Mouse (Mus musculus): ENCODE results near the gene Gm5485. TPM values are rescaled to one million over a fixed set of nuclear protein-coding genes. Genes with fewer than 3 reads are reported as not detected.

Gm5485 gene
- total RNA-seq, 2 experiments from 2014 or later = not detected

GRCm38 (mm10) chr16:48409580-48409979, 2.6 kb downstream of the Gm5485 start:
- DNase-seq (ENCODE audit: extremely low spot score in 1 of 2, low spot score in 2 of 2) = no peak
- intact Hi-C loops (cut with DNase I) = no loop called here
- Histone ChIP-seq H3K27ac (no peak overlapping the region), H3K4me3 (no peak overlapping the region)
- TF ChIP-seq CTCF (IDR thresholded peaks at IDR 0.05) = no peak

GRCm38 (mm10) chr16:48405674-48406403, 6.4 kb downstream of the Gm5485 start:
- Histone ChIP-seq H3K27ac (no peak overlapping the region), H3K4me3 (no peak overlapping the region)
- TF ChIP-seq CTCF (IDR thresholded peaks at IDR 0.05) = no peak
- no peak for DNase-seq (ENCODE audit: extremely low spot score in 1 of 2, low spot score in 2 of 2)
- intact Hi-C loops (cut with DNase I) = no loop called here

DNA sequence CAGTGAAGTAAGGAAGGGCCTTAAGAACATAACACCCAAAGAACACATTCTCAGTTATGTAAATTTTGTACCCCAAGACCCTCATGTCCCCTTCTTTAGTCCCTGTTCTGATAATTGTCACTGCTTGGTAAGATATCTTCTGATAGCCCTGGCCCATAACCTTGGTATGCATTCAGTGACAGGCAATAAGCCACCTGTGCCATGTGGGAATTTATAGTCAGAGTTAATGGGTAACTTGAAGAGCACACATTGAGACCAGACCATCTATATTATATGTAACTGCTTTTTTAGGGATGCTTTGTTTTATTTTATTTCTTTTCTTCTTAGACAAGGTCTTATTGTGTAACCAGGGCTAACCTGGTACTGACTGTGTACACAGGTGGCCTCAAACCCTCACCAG, 8.2 kb downstream of the Gm5485 start:
- no peak for TF ChIP-seq CTCF (IDR thresholded peaks at IDR 0.05)
- Histone ChIP-seq H3K27ac (no peak overlapping the region), H3K4me3 (no peak overlapping the region)
- intact Hi-C loops (cut with DNase I) = no loop called here
- no peak for DNase-seq (ENCODE audit: extremely low spot score in 1 of 2, low spot score in 2 of 2)

- TF ChIP-seq CTCF (IDR thresholded peaks at IDR 0.05) = no peak
- Histone ChIP-seq H3K27ac (no peak overlapping the region), H3K4me3 (no peak overlapping the region)
- intact Hi-C loops (cut with DNase I) = no loop called here
- DNase-seq (ENCODE audit: extremely low spot score in 1 of 2, low spot score in 2 of 2) = no peak
Observed at GRCm38 (mm10) chr16:48403423-48403822, 8.8 kb downstream of the Gm5485 start.

GRCm38 (mm10) chr16:48402963-48403362, 9.3 kb downstream of the Gm5485 start:
- intact Hi-C loops (cut with DNase I) = no loop called here
- no peak for DNase-seq (ENCODE audit: extremely low spot score in 1 of 2, low spot score in 2 of 2)
- no peak overlapping the region for H3K4me3 ChIP-seq
- H3K27ac ChIP-seq = no peak overlapping the region
- no peak for TF ChIP-seq CTCF (IDR thresholded peaks at IDR 0.05)

- H3K27ac ChIP-seq = no peak overlapping the region
- intact Hi-C loops (cut with DNase I) = no loop called here
- no peak overlapping the region for H3K4me3 ChIP-seq
- TF ChIP-seq CTCF (IDR thresholded peaks at IDR 0.05) = no peak
- no peak for DNase-seq (ENCODE audit: extremely low spot score in 1 of 2, low spot score in 2 of 2)
Observed at GRCm38 (mm10) chr16:48395278-48395677, 16.9 kb downstream of the Gm5485 start.

- Histone ChIP-seq H3K4me3 (no peak overlapping the region), H3K27ac (no peak overlapping the region)
- TF ChIP-seq CTCF (IDR thresholded peaks at IDR 0.05) = no peak
- DNase-seq (ENCODE audit: extremely low spot score in 1 of 2, low spot score in 2 of 2) = no peak
- intact Hi-C loops (cut with DNase I) = no loop called here
Observed at GRCm38 (mm10) chr16:48386982-48387381, 25.2 kb downstream of the Gm5485 start.

DNA sequence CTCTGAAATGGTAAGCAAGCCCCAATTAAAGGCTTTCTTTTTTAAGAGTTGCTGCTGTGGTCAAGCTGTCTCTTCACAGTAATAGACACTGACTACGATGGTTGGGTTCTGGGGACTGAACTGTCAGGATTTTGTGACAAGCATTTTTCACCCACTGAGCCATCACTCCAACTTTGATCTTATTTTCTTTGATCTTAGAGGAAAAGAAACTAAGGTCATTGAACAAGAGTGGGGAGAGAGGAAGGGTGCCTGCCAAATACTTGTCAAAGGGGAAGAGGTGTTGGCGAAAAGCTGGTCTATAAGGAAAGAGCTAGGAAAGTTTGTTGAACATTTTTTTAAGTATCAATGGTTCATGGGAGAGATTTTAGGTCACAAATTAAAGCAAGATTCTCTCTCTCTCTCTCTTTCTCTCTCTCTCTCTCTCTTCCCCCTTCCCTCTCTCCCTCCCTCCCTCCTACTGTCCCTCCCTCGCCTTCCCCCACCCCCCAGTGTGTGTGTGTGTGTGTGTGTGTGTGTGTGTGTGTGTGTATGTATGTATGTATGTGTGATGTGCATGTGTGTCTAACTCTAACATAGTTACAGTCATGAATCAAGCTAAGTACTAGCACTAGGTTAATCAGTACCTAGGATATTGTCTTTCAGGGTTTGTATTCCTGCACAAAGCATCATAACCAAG, 28.5 kb downstream of the Gm5485 start:
- Histone ChIP-seq H3K4me3 (no peak overlapping the region), H3K27ac (no peak overlapping the region)
- intact Hi-C loops (cut with DNase I) = no loop called here

DNA sequence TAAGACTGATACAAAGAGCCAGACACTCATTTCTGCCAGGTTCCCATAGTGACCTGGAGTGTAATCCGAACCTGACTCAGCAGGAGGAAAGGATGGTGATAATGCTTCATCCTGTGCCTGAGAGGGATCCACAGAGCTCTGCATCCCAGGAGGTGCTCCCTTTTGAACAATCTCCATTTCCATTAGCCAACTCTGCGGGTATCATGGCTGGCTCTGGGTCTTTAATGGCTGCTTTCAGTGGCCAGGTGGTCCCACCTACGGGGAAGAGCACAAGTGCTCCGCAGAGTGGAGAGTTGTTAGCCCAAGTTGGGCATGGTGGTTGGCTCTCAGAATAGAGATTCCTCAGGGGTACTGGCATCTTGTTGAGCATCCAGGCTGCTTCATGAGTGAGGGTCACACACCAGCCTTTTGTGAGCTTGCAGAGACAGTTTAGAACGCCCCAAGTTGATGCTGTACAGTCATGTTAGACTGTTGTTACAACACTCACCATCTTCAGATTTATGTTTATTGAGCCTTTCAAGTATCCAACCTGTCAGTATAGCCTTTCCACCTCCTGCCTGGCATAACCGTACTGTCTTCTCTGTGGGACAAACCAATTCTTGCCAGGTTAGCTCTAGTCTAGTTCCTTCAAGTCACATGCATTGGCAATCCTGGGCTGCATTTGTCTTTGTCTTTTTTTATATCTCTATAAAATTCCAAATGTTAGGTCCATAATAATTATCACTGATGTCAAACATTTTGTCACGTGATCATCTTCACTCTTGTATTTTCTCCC, 38.3 kb downstream of the Gm5485 start:
- no peak for TF ChIP-seq CTCF (IDR thresholded peaks at IDR 0.05)
- Histone ChIP-seq H3K4me3 (no peak overlapping the region), H3K27ac (no peak overlapping the region)
- no peak for DNase-seq (ENCODE audit: extremely low spot score in 1 of 2, low spot score in 2 of 2)
- intact Hi-C loops (cut with DNase I) = no loop called here

More for the DNA sequence above, 28.5 kb downstream of the Gm5485 start:
- no peak for TF ChIP-seq CTCF (IDR thresholded peaks at IDR 0.05)
- DNase-seq (ENCODE audit: extremely low spot score in 1 of 2, low spot score in 2 of 2) = no peak

DNA sequence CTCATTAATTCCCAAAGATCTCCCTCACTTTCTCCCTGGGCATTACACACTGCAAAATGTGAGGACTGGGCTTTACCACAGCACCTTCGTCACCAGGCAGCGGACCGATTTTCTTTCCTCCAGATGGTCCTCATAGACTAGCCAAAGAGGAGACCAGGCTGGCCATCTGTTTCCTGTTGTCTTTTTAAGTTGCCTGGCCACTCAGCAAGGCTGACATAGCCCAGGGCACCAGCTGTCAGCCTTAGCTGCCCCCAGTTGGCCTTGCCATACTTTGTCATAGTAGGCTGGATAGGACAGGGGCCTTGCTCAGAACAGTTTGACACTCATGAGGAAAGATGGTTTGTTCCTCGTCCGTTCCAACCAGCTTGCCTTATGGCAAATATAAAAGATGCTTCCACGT, 39.8 kb downstream of the Gm5485 start:
- TF ChIP-seq CTCF (IDR thresholded peaks at IDR 0.05) = no peak
- intact Hi-C loops (cut with DNase I) = no loop called here
- no peak for DNase-seq (ENCODE audit: extremely low spot score in 1 of 2, low spot score in 2 of 2)
- no peak overlapping the region for H3K4me3 ChIP-seq
- H3K27ac ChIP-seq = no peak overlapping the region

DNA sequence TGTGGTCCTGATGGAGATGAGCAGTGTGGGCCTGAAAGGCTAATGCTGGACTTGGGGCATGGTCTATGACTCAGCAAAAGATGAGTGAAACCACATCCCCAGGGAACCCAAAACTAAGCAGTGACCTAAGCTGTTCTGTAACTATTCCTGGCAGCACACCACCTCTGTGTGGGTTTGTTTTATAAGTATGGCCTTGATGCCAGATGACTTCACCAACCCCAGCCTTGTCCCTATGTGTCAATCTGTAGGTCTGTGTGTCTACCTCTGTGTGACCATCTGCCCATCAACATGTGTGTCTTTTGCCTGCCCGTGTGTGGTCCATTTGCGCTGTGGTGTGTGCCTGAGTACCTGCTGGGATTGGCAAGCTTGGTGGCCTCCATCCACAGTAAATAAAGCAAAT, 44.1 kb downstream of the Gm5485 start:
- intact Hi-C loops (cut with DNase I) = no loop called here
- no peak for DNase-seq (ENCODE audit: extremely low spot score in 1 of 2, low spot score in 2 of 2)
- H3K27ac ChIP-seq = no peak overlapping the region
- H3K4me3 ChIP-seq = no peak overlapping the region
- TF ChIP-seq CTCF (IDR thresholded peaks at IDR 0.05) = no peak

GRCm38 (mm10) chr16:48366801-48367200, 45.4 kb downstream of the Gm5485 start:
- Histone ChIP-seq H3K4me3 (no peak overlapping the region), H3K27ac (no peak overlapping the region)
- intact Hi-C loops (cut with DNase I) = no loop called here
- DNase-seq (ENCODE audit: extremely low spot score in 1 of 2, low spot score in 2 of 2) = no peak
- TF ChIP-seq CTCF (IDR thresholded peaks at IDR 0.05) = peak; percentile 19
